Mouse (Mus musculus) forebrain, embryonic 14.5 days (tissue): ENCODE measurements around the gene Tbc1d8. TPM values are rescaled to one million over a fixed set of nuclear protein-coding genes. Genes with fewer than 3 reads are reported as not detected.

Source experiments
- ATAC-seq: fragments of 200-750 bp; cut with Nextera tagmentation; 2 replicates; pipeline ENCODE4 v1.8.0; 2017; ENCODE audit warnings: mild to moderate bottlenecking, moderate library complexity
- DNase-seq: peaks from one replicate; pipeline ENCODE4 v3.0.0-alpha.2; 2015; ENCODE audit warnings: low spot score
- H3K27ac ChIP-seq: fragments of 300-500 bp; sonication (generic); 2 replicates; pipeline ENCODE4 v1.5.1; 2014; ENCODE audit warnings: low read depth, mild to moderate bottlenecking, control low read depth, low read length, moderate library complexity
- H3K27me3 ChIP-seq: fragments of 300-500 bp; sonication (generic); replicated peaks from 2 replicates; pipeline ENCODE4 v1.6.1; 2014; ENCODE audit warnings: low read length, control low read depth, mixed read lengths; ENCODE audit not compliant: control insufficient read depth, insufficient read depth
- H3K36me3 ChIP-seq: fragments of 300-500 bp; sonication (generic); 2 replicates; pipeline ENCODE4 v1.6.1; 2014; ENCODE audit warnings: low read length, control low read depth; ENCODE audit not compliant: control insufficient read depth, insufficient read depth
- H3K4me1 ChIP-seq: fragments of 300-500 bp; sonication (generic); 2 replicates; pipeline ENCODE4 v1.6.1; 2014; ENCODE audit warnings: antibody characterized with exemption, low read length, control low read depth; ENCODE audit not compliant: control insufficient read depth, insufficient read depth
- H3K4me2 ChIP-seq: fragments of 300-500 bp; sonication (generic); 2 replicates; pipeline ENCODE4 v1.6.1; 2014; ENCODE audit warnings: mild to moderate bottlenecking, control low read depth, low read length
- H3K4me3 ChIP-seq: fragments of 300-500 bp; sonication (generic); 2 replicates; pipeline ENCODE4 v1.5.1; 2014; ENCODE audit warnings: low read depth, low read length, control low read depth
- H3K9ac ChIP-seq: fragments of 300-500 bp; sonication (generic); 2 replicates; pipeline ENCODE4 v1.6.1; 2014; ENCODE audit warnings: mild to moderate bottlenecking, low read length, control low read depth, moderate library complexity
- H3K9me3 ChIP-seq: fragments of 300-500 bp; sonication (generic); replicated peaks from 2 replicates; pipeline ENCODE4 v1.6.1; 2016; ENCODE audit warnings: low read length, control low read depth, mixed read lengths; ENCODE audit not compliant: control insufficient read depth
- WGBS: fragments of 180-500 bp; shearing (Covaris S2); extraction: QIAGEN DNeasy Blood & Tissue Kit; methylation state at CpG from one replicate; pipeline ENCODE4 v1.1.7; 2014; 5-methylcytosine and 5-hydroxymethylcytosine counted together
- polyA plus RNA-seq: library from polyadenylated mRNA; unstranded; fragments of >200 nt; fragmentation: Nextera tagmentation; extraction: Ambion mirVana; gene quantifications from 2 replicates; pipeline ENCODE4 v1.2.1, GENCODE M21; 2014

Tbc1d8 gene
- 4.7 and 7.3 TPM in 2 replicates for polyA plus RNA-seq

GRCm38 (mm10) chr1:39478057-39478895, at the start of gene Tbc1d8:
Tbc1d8 (minus strand) TSS chr1:39478755.
- Histone ChIP-seq H3K36me3 (no peaks in the 10 kb centered on the region), H3K4me3 (peak within 1 kb of the TSS; percentile 79), H3K27ac (peak within 1 kb of the TSS; percentile 66; the same call in 1 of the 2 replicates), H3K27me3 (no peaks in the 10 kb centered on the region), H3K4me1 (peaks cover 8% of the 10 kb centered on the region; the same call in 1 of the 2 replicates), H3K9me3 (no peaks in the 10 kb centered on the region), H3K4me2 (peak within 1 kb of the TSS; percentile 99), H3K9ac (peak within 1 kb of the TSS; percentile 82)
- WGBS: under 1% methylated on average over 78 of the region's 90 CpGs
- DNase-seq (peak; percentile 93), ATAC-seq (peak; percentile 96)

- WGBS: 18% methylated on average over 6 of the region's 6 CpGs
- no peak for ATAC-seq
- no peak overlapping the region for H3K9ac ChIP-seq
- H3K4me1 ChIP-seq: no peaks in the 10 kb centered on the region
- H3K4me3 ChIP-seq: no peak overlapping the region
- H3K27me3 ChIP-seq: no peaks in the 10 kb centered on the region
- no peaks in the 10 kb centered on the region for H3K9me3 ChIP-seq
- DNase-seq: no peak
- no peaks in the 10 kb centered on the region for H3K36me3 ChIP-seq
- no peak overlapping the region for H3K4me2 ChIP-seq
- no peak overlapping the region for H3K27ac ChIP-seq
Measured at GRCm38 (mm10) chr1:39528319-39528718, 49.8 kb upstream of the Tbc1d8 start.

GRCm38 (mm10) chr1:39527432-39527831, 48.9 kb upstream of the Tbc1d8 start:
- WGBS: 13% methylated on average over 7 of the region's 7 CpGs
- 0 out of 2 replicates have a peak, but pooled peaks have one; percentile 51 for ATAC-seq

GRCm38 (mm10) chr1:39526371-39527167, 48.0 kb upstream of the Tbc1d8 start:
- H3K27ac ChIP-seq: no peak overlapping the region
- H3K4me1 ChIP-seq: no peaks in the 10 kb centered on the region
- H3K9me3 ChIP-seq: no peaks in the 10 kb centered on the region
- ATAC-seq: no peak
- H3K36me3 ChIP-seq: no peaks in the 10 kb centered on the region
- 85% methylated on average over 9 of the region's 9 CpGs for WGBS
- no peak overlapping the region for H3K9ac ChIP-seq
- no peaks in the 10 kb centered on the region for H3K27me3 ChIP-seq
- H3K4me3 ChIP-seq: no peak overlapping the region
- DNase-seq: no peak
- H3K4me2 ChIP-seq: no peak overlapping the region

More at GRCm38 (mm10) chr1:39527432-39527831, 48.9 kb upstream of the Tbc1d8 start:
- Histone ChIP-seq H3K9me3 (no peaks in the 10 kb centered on the region), H3K36me3 (no peaks in the 10 kb centered on the region), H3K4me1 (no peaks in the 10 kb centered on the region), H3K9ac (no peak overlapping the region), H3K27me3 (no peaks in the 10 kb centered on the region), H3K4me3 (no peak overlapping the region), H3K27ac (no peak overlapping the region), H3K4me2 (no peak overlapping the region)
- peak; percentile 70 for DNase-seq

GRCm38 (mm10) chr1:39525763-39526162, 47.2 kb upstream of the Tbc1d8 start:
- no peak overlapping the region for H3K27ac ChIP-seq
- H3K27me3 ChIP-seq: no peaks in the 10 kb centered on the region
- H3K9me3 ChIP-seq: no peaks in the 10 kb centered on the region
- no peak overlapping the region for H3K4me2 ChIP-seq
- WGBS: 80% methylated on average over 7 of the region's 7 CpGs
- ATAC-seq (no peak), DNase-seq (no peak)
- no peak overlapping the region for H3K4me3 ChIP-seq
- H3K9ac ChIP-seq: no peak overlapping the region
- H3K4me1 ChIP-seq: no peaks in the 10 kb centered on the region
- H3K36me3 ChIP-seq: no peaks in the 10 kb centered on the region

- H3K9ac ChIP-seq: no peak overlapping the region
- H3K27ac ChIP-seq: no peak overlapping the region
- WGBS: 23% methylated on average over 5 of the region's 5 CpGs
- peak; percentile 69 for DNase-seq
- no peak overlapping the region for H3K4me2 ChIP-seq
- H3K4me1 ChIP-seq: no peaks in the 10 kb centered on the region
- no peaks in the 10 kb centered on the region for H3K27me3 ChIP-seq
- H3K36me3 ChIP-seq: no peaks in the 10 kb centered on the region
- no peaks in the 10 kb centered on the region for H3K9me3 ChIP-seq
- no peak overlapping the region for H3K4me3 ChIP-seq
- no peak for ATAC-seq
Measured at GRCm38 (mm10) chr1:39522519-39522918, 44.0 kb upstream of the Tbc1d8 start.

GRCm38 (mm10) chr1:39521326-39521725, 42.8 kb upstream of the Tbc1d8 start:
- Histone ChIP-seq H3K4me1 (no peaks in the 10 kb centered on the region), H3K27ac (no peak overlapping the region), H3K4me2 (no peak overlapping the region), H3K9ac (no peak overlapping the region), H3K27me3 (no peaks in the 10 kb centered on the region), H3K4me3 (no peak overlapping the region), H3K9me3 (no peaks in the 10 kb centered on the region), H3K36me3 (no peaks in the 10 kb centered on the region)
- DNase-seq (no peak), ATAC-seq (no peak)
- 77% methylated on average over 7 of the region's 7 CpGs for WGBS

- no peak overlapping the region for H3K4me2 ChIP-seq
- 86% methylated on average over 10 of the region's 10 CpGs for WGBS
- no peaks in the 10 kb centered on the region for H3K4me1 ChIP-seq
- H3K27me3 ChIP-seq: no peaks in the 10 kb centered on the region
- H3K27ac ChIP-seq: peak overlapping the region; percentile 6; the same call in 1 of the 2 replicates
- DNase-seq (no peak), ATAC-seq (no peak)
- no peaks in the 10 kb centered on the region for H3K9me3 ChIP-seq
- H3K9ac ChIP-seq: no peak overlapping the region
- no peaks in the 10 kb centered on the region for H3K36me3 ChIP-seq
- H3K4me3 ChIP-seq: no peak overlapping the region
Measured at GRCm38 (mm10) chr1:39515303-39515991, 36.9 kb upstream of the Tbc1d8 start.
